Mouse (Mus musculus) heart, adult 2 months (tissue): Measurements from ENCODE around the gene Dgcr2.

Experiments used
- CTCF ChIP-seq: fragments of 200-600 bp; IDR thresholded peaks from 2 replicates; pipeline ENCODE4 v1.8.1; 2022; ENCODE audit warnings: antibody characterized with exemption, mild to moderate bottlenecking, moderate library complexity
- EP300 ChIP-seq: fragments of 200-500 bp; IDR thresholded peaks from 2 replicates; pipeline ENCODE4 v1.6.1; 2011; ENCODE audit warnings: low read depth, low read length, control low read depth; ENCODE audit not compliant: insufficient read depth
- POLR2A ChIP-seq: fragments of 200-500 bp; IDR thresholded peaks from 2 replicates; pipeline ENCODE4 v1.6.1; 2011; ENCODE audit warnings: mild to moderate bottlenecking, low read depth, low read length, control low read depth; ENCODE audit not compliant: insufficient read depth

GRCm38 (mm10) chr16:17795643-17796042, 102.7 kb downstream of the Dgcr2 start:
- no peak for TF ChIP-seq CTCF
- no peak for TF ChIP-seq EP300
- TF ChIP-seq POLR2A: no peak
